Mouse (Mus musculus): ENCODE measurements around the gene Npr3. TPM values are rescaled to one million over a fixed set of nuclear protein-coding genes. Genes with fewer than 3 reads are reported as not detected.

Gene Npr3
- polyA plus RNA-seq, 3 experiments from 2014 or later: not detected

Other genes starting within 250 kb of the Npr3 start
- gene Sub1, start 89.7 kb upstream of the Npr3 start, polyA plus RNA-seq (2017; shearing (Covaris generic)): 1,000 to 10,000 TPM in 1 of 3 experiments, 100 to 1,000 TPM in 2; 740 to 1,497 (median 768) TPM
- 100 to 1,000 TPM; 159 to 229 (median 184) TPM for gene Zfr, start 210.5 kb upstream of the Npr3 start, polyA plus RNA-seq (2017; shearing (Covaris generic))

Measured in inflammation-experienced regulatory T-cells, adult 6 months (primary cell).